Mouse (Mus musculus) midbrain, embryonic 14.5 days (tissue): ENCODE data around the gene Slc35g3. TPM values are rescaled to one million over a fixed set of nuclear protein-coding genes. Genes with fewer than 3 reads are reported as not detected.
"Not testable (repeated sequence)": the region's sequence is repeated elsewhere in the genome, so short reads cannot be mapped to it uniquely, and the experiment has no call there.

Experiments used
- ATAC-seq: fragments of 200-750 bp; cut with Nextera tagmentation; 2 replicates; pipeline ENCODE4 v1.8.0; 2017; ENCODE audit warnings: moderate number of reproducible peaks, moderate library complexity; ENCODE audit not compliant: low FRiP score, low TSS enrichment
- DNase-seq: peaks from one replicate; pipeline ENCODE4 v3.0.0-alpha.2; 2015
- H3K27ac ChIP-seq: fragments of 300-500 bp; sonication (generic); replicated peaks from 2 replicates; pipeline ENCODE4 v1.5.1; 2014; ENCODE audit warnings: mild to moderate bottlenecking, low read depth, low read length, moderate library complexity
- H3K27me3 ChIP-seq: fragments of 300-500 bp; sonication (generic); 2 replicates; pipeline ENCODE4 v1.6.1; 2014; ENCODE audit warnings: low read length, control low read depth, mixed read lengths; ENCODE audit not compliant: control insufficient read depth, insufficient read depth
- H3K36me3 ChIP-seq: fragments of 300-500 bp; sonication (generic); 2 replicates; pipeline ENCODE4 v1.6.1; 2014; ENCODE audit warnings: low read length, control low read depth; ENCODE audit not compliant: control insufficient read depth, insufficient read depth
- H3K4me1 ChIP-seq: fragments of 300-500 bp; sonication (generic); 2 replicates; pipeline ENCODE4 v1.6.1; 2014; ENCODE audit warnings: mild to moderate bottlenecking, antibody characterized with exemption, low read length, control low read depth; ENCODE audit not compliant: control insufficient read depth, insufficient read depth
- H3K4me2 ChIP-seq: fragments of 300-500 bp; sonication (generic); 2 replicates; pipeline ENCODE4 v1.6.1; 2014; ENCODE audit warnings: mild to moderate bottlenecking, low read length, moderate library complexity
- H3K4me3 ChIP-seq: fragments of 300-500 bp; sonication (generic); replicated peaks from 2 replicates; pipeline ENCODE4 v1.5.1; 2014; ENCODE audit warnings: low read depth, low read length
- H3K9ac ChIP-seq: fragments of 300-500 bp; sonication (generic); replicated peaks from 2 replicates; pipeline ENCODE4 v1.6.1; 2014; ENCODE audit warnings: mild to moderate bottlenecking, low read length, moderate library complexity
- H3K9me3 ChIP-seq: fragments of 300-500 bp; sonication (generic); 2 replicates; pipeline ENCODE4 v1.6.1; 2016; ENCODE audit warnings: low read length, control low read depth, mixed read lengths; ENCODE audit not compliant: control insufficient read depth
- WGBS: fragments of 180-500 bp; shearing (Covaris S2); extraction: QIAGEN DNeasy Blood & Tissue Kit; methylation state at CpG from one replicate; pipeline ENCODE4 v1.1.7; 2014; 5-methylcytosine and 5-hydroxymethylcytosine counted together
- polyA plus RNA-seq: library from polyadenylated mRNA; unstranded; fragments of >200 nt; fragmentation: Nextera tagmentation; extraction: Ambion mirVana; gene quantifications from 2 replicates; pipeline ENCODE4 v1.2.1, GENCODE M21; 2014

Slc35g3 gene
- polyA plus RNA-seq, 1 experiment from 2014 or later, result 0.14 TPM

GRCm38 (mm10) chr11:69754233-69754632 is 7.5 kb downstream of the Slc35g3 start:
- Histone ChIP-seq H3K4me1 (peaks cover 29% of the 10 kb centered on the region), H3K9me3 (no peaks in the 10 kb centered on the region), H3K9ac (no peak overlapping the region), H3K36me3 (no peaks in the 10 kb centered on the region), H3K4me2 (peak overlapping the region; percentile 82), H3K27ac (no peak overlapping the region), H3K27me3 (no peaks in the 10 kb centered on the region), H3K4me3 (peak overlapping the region; percentile 4; the same call in 1 of the 2 replicates)
- no peak for DNase-seq
- ATAC-seq, result no peak
- WGBS, result 87% methylated on average over 5 of the region's 5 CpGs

- H3K4me1 ChIP-seq, result peaks cover 29% of the 10 kb centered on the region
- no peak for ATAC-seq
- no peak overlapping the region for H3K4me2 ChIP-seq
- H3K27me3 ChIP-seq, result no peaks in the 10 kb centered on the region
- no peak overlapping the region for H3K4me3 ChIP-seq
- H3K9me3 ChIP-seq, result no peaks in the 10 kb centered on the region
- DNase-seq, result no peak
- peaks cover 4% of the 10 kb centered on the region for H3K36me3 ChIP-seq
- no peak overlapping the region; the same call in 1 of the 2 replicates for H3K9ac ChIP-seq
- H3K27ac ChIP-seq, result no peak overlapping the region
Observed at GRCm38 (mm10) chr11:69752686-69753085, 9.1 kb downstream of the Slc35g3 start.

- Histone ChIP-seq H3K36me3 (peaks cover 13% of the 10 kb centered on the region), H3K4me3 (no peak overlapping the region), H3K4me1 (peaks cover 18% of the 10 kb centered on the region), H3K4me2 (no peak overlapping the region), H3K27ac (no peak overlapping the region), H3K9me3 (no peaks in the 10 kb centered on the region), H3K9ac (no peak overlapping the region), H3K27me3 (no peaks in the 10 kb centered on the region)
- WGBS, result 87% methylated on average over 3 of the region's 3 CpGs
- DNase-seq (no peak), ATAC-seq (no peak)
Observed at GRCm38 (mm10) chr11:69751635-69752034, 10.1 kb downstream of the Slc35g3 start.

- H3K36me3 ChIP-seq, result peaks cover 34% of the 10 kb centered on the region
- not testable (repeated sequence) for ATAC-seq, H3K27me3 ChIP-seq, H3K4me2 ChIP-seq, DNase-seq, H3K9me3 ChIP-seq, H3K4me3 ChIP-seq, H3K4me1 ChIP-seq, H3K9ac ChIP-seq, H3K27ac ChIP-seq
- 71% methylated on average over 3 of the region's 3 CpGs for WGBS
Observed at GRCm38 (mm10) chr11:69731408-69731807, 30.4 kb downstream of the Slc35g3 start.

GRCm38 (mm10) chr11:69729063-69729462 is 32.7 kb downstream of the Slc35g3 start:
- Histone ChIP-seq H3K27me3 (no peaks in the 10 kb centered on the region), H3K36me3 (peaks cover 11% of the 10 kb centered on the region), H3K9me3 (no peaks in the 10 kb centered on the region), H3K4me1 (no peaks in the 10 kb centered on the region), H3K27ac (no peak overlapping the region), H3K4me2 (no peak overlapping the region), H3K9ac (no peak overlapping the region), H3K4me3 (no peak overlapping the region)
- no peak for ATAC-seq
- 16% methylated on average over 3 of the region's 3 CpGs for WGBS
- DNase-seq, result peak; percentile 61

GRCm38 (mm10) chr11:69725951-69726350 is 35.8 kb downstream of the Slc35g3 start:
- Histone ChIP-seq H3K4me3 (no peak overlapping the region), H3K27ac (no peak overlapping the region), H3K36me3 (no peaks in the 10 kb centered on the region), H3K9ac (no peak overlapping the region), H3K9me3 (no peaks in the 10 kb centered on the region), H3K27me3 (no peaks in the 10 kb centered on the region), H3K4me2 (no peak overlapping the region), H3K4me1 (no peaks in the 10 kb centered on the region)
- DNase-seq, result no peak
- no peak for ATAC-seq
- 36% methylated on average over 5 of the region's 5 CpGs for WGBS

- no peak for ATAC-seq
- no peak overlapping the region for H3K4me3 ChIP-seq
- no peaks in the 10 kb centered on the region for H3K9me3 ChIP-seq
- H3K4me1 ChIP-seq, result no peaks in the 10 kb centered on the region
- 51% methylated on average over 2 of the region's 2 CpGs for WGBS
- no peaks in the 10 kb centered on the region for H3K36me3 ChIP-seq
- no peak overlapping the region for H3K27ac ChIP-seq
- H3K4me2 ChIP-seq, result no peak overlapping the region
- DNase-seq, result no peak
- no peaks in the 10 kb centered on the region for H3K27me3 ChIP-seq
- no peak overlapping the region for H3K9ac ChIP-seq
Observed at GRCm38 (mm10) chr11:69723074-69723473, 38.7 kb downstream of the Slc35g3 start.

GRCm38 (mm10) chr11:69720852-69721251 is 40.9 kb downstream of the Slc35g3 start:
- Histone ChIP-seq H3K27me3 (no peaks in the 10 kb centered on the region), H3K9me3 (no peaks in the 10 kb centered on the region), H3K27ac (no peak overlapping the region), H3K4me1 (no peaks in the 10 kb centered on the region), H3K4me2 (no peak overlapping the region), H3K4me3 (no peak overlapping the region), H3K36me3 (no peaks in the 10 kb centered on the region), H3K9ac (no peak overlapping the region)
- WGBS, result 84% methylated on average over 6 of the region's 6 CpGs
- ATAC-seq (no peak), DNase-seq (no peak)

- ATAC-seq (no peak), DNase-seq (no peak)
- Histone ChIP-seq H3K9ac (no peak overlapping the region), H3K27me3 (no peaks in the 10 kb centered on the region), H3K4me2 (no peak overlapping the region), H3K9me3 (no peaks in the 10 kb centered on the region), H3K4me3 (no peak overlapping the region), H3K4me1 (no peaks in the 10 kb centered on the region), H3K36me3 (no peaks in the 10 kb centered on the region), H3K27ac (no peak overlapping the region)
- 73% methylated on average over 6 of the region's 6 CpGs for WGBS
Observed at GRCm38 (mm10) chr11:69719423-69719822, 42.3 kb downstream of the Slc35g3 start.
